Mouse (Mus musculus): ENCODE measurements around the gene Acox3.

DNA sequence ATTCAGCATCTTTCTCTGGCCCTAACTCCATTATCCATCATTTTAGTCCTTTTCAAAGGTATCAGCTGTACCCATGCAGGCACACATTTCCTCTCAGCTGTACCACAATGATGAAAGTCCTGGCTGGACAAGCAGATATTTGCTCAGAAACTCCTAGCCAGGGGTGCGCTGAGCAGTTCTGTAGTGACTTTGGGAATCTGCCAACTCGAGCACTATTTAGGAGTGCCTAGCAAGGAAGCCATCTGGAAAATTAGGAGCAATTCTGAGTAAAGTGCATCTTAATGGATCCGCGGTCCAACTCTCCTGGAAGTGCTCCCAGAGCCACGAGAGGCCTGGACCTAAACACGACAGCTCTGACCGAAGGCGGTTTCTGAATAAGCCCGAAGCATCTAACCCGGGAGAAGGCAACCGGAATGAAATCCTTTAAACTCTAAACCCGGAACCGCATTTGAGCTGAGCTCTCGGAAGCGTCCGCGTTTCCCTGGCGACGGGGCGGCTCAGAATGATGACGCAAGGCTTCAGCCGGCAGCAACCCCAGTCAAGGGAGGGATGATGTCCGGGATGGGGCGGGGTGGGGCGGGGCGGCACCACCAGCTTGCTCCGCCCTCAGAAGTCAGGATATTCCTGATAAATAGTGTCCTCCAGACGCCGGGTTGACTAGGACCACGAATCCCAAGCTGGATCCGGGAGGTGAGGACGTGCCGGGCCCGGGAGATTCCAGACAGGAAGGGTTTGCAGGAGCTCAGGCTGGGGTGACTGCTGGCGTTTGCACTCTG lies at the start of gene Acox3:
- TF ChIP-seq CTCF (IDR thresholded peaks at IDR 0.05; ENCODE audit: extremely low read depth, insufficient read depth, insufficient read length, insufficient replicate concordance) (no peak), POLR2A (IDR thresholded peaks at IDR 0.05; ENCODE audit: low read depth, low read length) (no peak)

All from spleen, adult 2 months (tissue).